Comparison of ENCODE assay signal across 8 mouse cellular contexts in genomic region chr9:36832529-36832928, GRCm38 (mm10). TPM values are rescaled to one million over a fixed set of nuclear protein-coding genes. Genes with fewer than 3 reads are reported as not detected.
A peak's percentile ranks its signal among the peaks of the same experiment; 100 is the strongest.
DNase-seq lines count a peak whose midpoint lies in the region; ATAC-seq and TF ChIP-seq lines count a peak whose summit lies in the region.

No protein-coding gene starts in this region.

- H3K27ac ChIP-seq in hindbrain, embryonic 12.5 days = peak overlapping the region; percentile 91
- H3K27ac ChIP-seq in lung, embryonic 14.5 days (ENCODE audit: low read depth) = no peak overlapping the region

- DNase-seq in adrenal gland, adult 18-20 months (ENCODE audit: low spot score in 2 of 2) = peak; percentile 53 to 61
- DNase-seq in cerebellum, postnatal 36 days = peak; percentile 91 to 93
- peak; percentile 87 to 95 for DNase-seq in frontal cortex, postnatal 36 days (ENCODE audit: low spot score in 2 of 2)
- DNase-seq in layer of hippocampus, postnatal 10 days (ENCODE audit: low spot score in 2 of 2) = peak; percentile 87 to 93
- peak; percentile 82 for DNase-seq in lung, embryonic 14.5 days
- DNase-seq in ovary, postnatal 36 days (ENCODE audit: low spot score) = peak; percentile 70
- DNase-seq in natural killer cell, adult 2 months (ENCODE audit: low spot score in 2 of 2) = no peak

- 0 out of 2 replicates have a peak, but pooled peaks have one; percentile 18 for TF ChIP-seq CTCF in lung, embryonic 14.5 days (IDR thresholded peaks at IDR 0.05; ENCODE audit: low read depth)

- no peaks in the 10 kb centered on the region for H3K9me3 ChIP-seq in hindbrain, embryonic 12.5 days (replicated peaks)
- H3K9me3 ChIP-seq in lung, embryonic 14.5 days (ENCODE audit: low read depth, low read length) = no peaks in the 10 kb centered on the region

- peaks cover 12% of the 10 kb centered on the region for H3K36me3 ChIP-seq in hindbrain, embryonic 12.5 days
- no peaks in the 10 kb centered on the region for H3K36me3 ChIP-seq in lung, embryonic 14.5 days (ENCODE audit: insufficient read depth)

- ATAC-seq in hindbrain, embryonic 12.5 days (ENCODE audit: low FRiP score) = peak; percentile 92
- peak; percentile 94 for ATAC-seq in lung, embryonic 14.5 days (ENCODE audit: insufficient read depth)

- H3K4me3 ChIP-seq in hindbrain, embryonic 12.5 days = peak overlapping the region; percentile 66
- peak overlapping the region; percentile 45 for H3K4me3 ChIP-seq in lung, embryonic 14.5 days (ENCODE audit: low read depth, low read length)

- H3K27me3 ChIP-seq in hindbrain, embryonic 12.5 days = no peaks in the 10 kb centered on the region
- peaks cover 3% of the 10 kb centered on the region; the same call in 1 of the 2 replicates for H3K27me3 ChIP-seq in lung, embryonic 14.5 days (ENCODE audit: insufficient read depth, low read length)

- peaks cover 23% of the 10 kb centered on the region for H3K4me1 ChIP-seq in hindbrain, embryonic 12.5 days
- no peaks in the 10 kb centered on the region for H3K4me1 ChIP-seq in lung, embryonic 14.5 days (ENCODE audit: insufficient read depth)

- 1% methylated on average over 32 of the region's 32 CpGs for WGBS in hindbrain, embryonic 12.5 days
- under 1% methylated on average over 32 of the region's 32 CpGs for WGBS in lung, embryonic 14.5 days

- peak overlapping the region; percentile 67 for H3K4me2 ChIP-seq in hindbrain, embryonic 12.5 days (replicated peaks)
- H3K4me2 ChIP-seq in lung, embryonic 14.5 days = peak overlapping the region; percentile 79

- peak overlapping the region; percentile 88 for H3K9ac ChIP-seq in hindbrain, embryonic 12.5 days
- peak overlapping the region; percentile 44 for H3K9ac ChIP-seq in lung, embryonic 14.5 days

RNA-seq across cellular contexts. Expression of gene Fez1, which starts 10.9 kb away (rescaled TPM):
- total RNA-seq in adrenal gland, adult 18-20 months (2021) = 1 to 10 TPM; 4.0 to 5.9 TPM
- 386 and 387 TPM in 2 replicates for polyA plus RNA-seq in hindbrain, embryonic 12.5 days (2016; fragmentation: Nextera tagmentation; extraction: Ambion mirVana)
- total RNA-seq in layer of hippocampus, postnatal 10 days (2021) = 100 to 1,000 TPM; 344 to 347 TPM
- polyA plus RNA-seq in lung, embryonic 14.5 days (2014; fragmentation: Nextera tagmentation; extraction: Ambion mirVana) = 3.3 and 3.4 TPM in 2 replicates

RNA-seq across cellular contexts. Expression of gene Ei24, which starts 35.3 kb away (rescaled TPM):
- 100 to 1,000 TPM; 118 to 130 TPM for total RNA-seq in adrenal gland, adult 18-20 months (2021)
- 119 TPM in 2 replicates for polyA plus RNA-seq in hindbrain, embryonic 12.5 days (2016; fragmentation: Nextera tagmentation; extraction: Ambion mirVana)
- total RNA-seq in layer of hippocampus, postnatal 10 days (2021) = 100 to 1,000 TPM; 108 TPM
- 56.0 and 60.3 TPM in 2 replicates for polyA plus RNA-seq in lung, embryonic 14.5 days (2014; fragmentation: Nextera tagmentation; extraction: Ambion mirVana)

Comparison
In these comparisons a context has a peak if more than half of its experiments do, and no peak if none do; other contexts are left out.
1. DNase-seq: peak in adrenal gland, adult 18-20 months (2 of 2), cerebellum, postnatal 36 days (2 of 2), frontal cortex, postnatal 36 days (2 of 2), layer of hippocampus, postnatal 10 days (2 of 2), lung, embryonic 14.5 days (single experiment) and ovary, postnatal 36 days (single experiment); none in natural killer cell, adult 2 months (0 of 2).
2. RNA of gene Fez1, which starts 10.9 kb away (total RNA-seq): 344 to 347 TPM in layer of hippocampus, postnatal 10 days; 4.0 to 5.9 TPM in adrenal gland, adult 18-20 months; every median in the first group is over 10 times any median in the second.